Mouse (Mus musculus): ENCODE results near the gene A530016L24Rik. TPM values are rescaled to one million over a fixed set of nuclear protein-coding genes. Genes with fewer than 3 reads are reported as not detected.
A peak's percentile ranks its signal among the peaks of the same experiment; 100 is the strongest.

A530016L24Rik gene
- polyA plus RNA-seq, 1 experiment = not detected

- 84% methylated on average over 12 of the region's 12 CpGs for WGBS
- no peak overlapping the region for H3K27ac ChIP-seq (ENCODE audit: insufficient read depth, low read depth, low read length)
These were observed 51.1 kb downstream of the A530016L24Rik start for GRCm38 (mm10) chr12:112540321-112540720.

GRCm38 (mm10) chr12:112541483-112542091, 52.3 kb downstream of the A530016L24Rik start:
- no peak overlapping the region for H3K27ac ChIP-seq (ENCODE audit: insufficient read depth, low read depth, low read length)
- H3K4me3 ChIP-seq (ENCODE audit: insufficient read depth, low read depth, low read length) = no peak overlapping the region
- WGBS = 46% methylated on average over 8 of the region's 8 CpGs
- peaks cover 30% of the 10 kb centered on the region for H3K4me1 ChIP-seq (ENCODE audit: control insufficient read depth, insufficient read depth, low read length)
- no peak for TF ChIP-seq CTCF (IDR thresholded peaks at IDR 0.05; ENCODE audit: insufficient read depth, low read depth, low read length)
- no peak for TF ChIP-seq POLR2A (IDR thresholded peaks at IDR 0.05; ENCODE audit: insufficient read depth, low read depth, low read length)

More at GRCm38 (mm10) chr12:112540321-112540720, 51.1 kb downstream of the A530016L24Rik start:
- peaks cover 26% of the 10 kb centered on the region for H3K4me1 ChIP-seq (ENCODE audit: control insufficient read depth, insufficient read depth, low read length)
- H3K4me3 ChIP-seq (ENCODE audit: insufficient read depth, low read depth, low read length) = no peak overlapping the region
- TF ChIP-seq CTCF (IDR thresholded peaks at IDR 0.05; ENCODE audit: insufficient read depth, low read depth, low read length) (no peak), POLR2A (IDR thresholded peaks at IDR 0.05; ENCODE audit: insufficient read depth, low read depth, low read length) (no peak)

- H3K4me1 ChIP-seq (ENCODE audit: control insufficient read depth, insufficient read depth, low read length) = peaks cover 30% of the 10 kb centered on the region
- H3K4me3 ChIP-seq (ENCODE audit: insufficient read depth, low read depth, low read length) = no peak overlapping the region
- H3K27ac ChIP-seq (ENCODE audit: insufficient read depth, low read depth, low read length) = no peak overlapping the region
- 50% methylated on average over 13 of the region's 13 CpGs for WGBS
- no peak for TF ChIP-seq CTCF (IDR thresholded peaks at IDR 0.05; ENCODE audit: insufficient read depth, low read depth, low read length)
These were observed 53.1 kb downstream of the A530016L24Rik start for GRCm38 (mm10) chr12:112542257-112542919.

GRCm38 (mm10) chr12:112542920-112543300, 53.7 kb downstream of the A530016L24Rik start:
- H3K27ac ChIP-seq (ENCODE audit: insufficient read depth, low read depth, low read length) = no peak overlapping the region

GRCm38 (mm10) chr12:112543941-112544340, 54.7 kb downstream of the A530016L24Rik start:
- 80% methylated on average over 9 of the region's 9 CpGs for WGBS
- peaks cover 30% of the 10 kb centered on the region for H3K4me1 ChIP-seq (ENCODE audit: control insufficient read depth, insufficient read depth, low read length)
- H3K27ac ChIP-seq (ENCODE audit: insufficient read depth, low read depth, low read length) = no peak overlapping the region
- TF ChIP-seq CTCF (IDR thresholded peaks at IDR 0.05; ENCODE audit: insufficient read depth, low read depth, low read length) = no peak
- TF ChIP-seq POLR2A (IDR thresholded peaks at IDR 0.05; ENCODE audit: insufficient read depth, low read depth, low read length) = no peak
- H3K4me3 ChIP-seq (ENCODE audit: insufficient read depth, low read depth, low read length) = no peak overlapping the region

More at GRCm38 (mm10) chr12:112542920-112543300, 53.7 kb downstream of the A530016L24Rik start:
- 4% methylated on average over 11 of the region's 11 CpGs for WGBS
- H3K4me3 ChIP-seq (ENCODE audit: insufficient read depth, low read depth, low read length) = no peak overlapping the region
- TF ChIP-seq CTCF (IDR thresholded peaks at IDR 0.05; ENCODE audit: insufficient read depth, low read depth, low read length) (peak; percentile 89), POLR2A (IDR thresholded peaks at IDR 0.05; ENCODE audit: insufficient read depth, low read depth, low read length) (no peak)
- H3K4me1 ChIP-seq (ENCODE audit: control insufficient read depth, insufficient read depth, low read length) = peaks cover 30% of the 10 kb centered on the region

- 29% methylated on average over 12 of the region's 12 CpGs for WGBS
- H3K27ac ChIP-seq (ENCODE audit: insufficient read depth, low read depth, low read length) = peak overlapping the region; percentile 46; the same call in 1 of the 2 replicates
- no peak overlapping the region for H3K4me3 ChIP-seq (ENCODE audit: insufficient read depth, low read depth, low read length)
- no peak for TF ChIP-seq POLR2A (IDR thresholded peaks at IDR 0.05; ENCODE audit: insufficient read depth, low read depth, low read length)
- TF ChIP-seq CTCF (IDR thresholded peaks at IDR 0.05; ENCODE audit: insufficient read depth, low read depth, low read length) = no peak
- peaks cover 30% of the 10 kb centered on the region for H3K4me1 ChIP-seq (ENCODE audit: control insufficient read depth, insufficient read depth, low read length)
These were observed 55.9 kb downstream of the A530016L24Rik start for GRCm38 (mm10) chr12:112544946-112545701.

GRCm38 (mm10) chr12:112546110-112546509, 56.9 kb downstream of the A530016L24Rik start:
- H3K27ac ChIP-seq (ENCODE audit: insufficient read depth, low read depth, low read length) = no peak overlapping the region
- no peak overlapping the region for H3K4me3 ChIP-seq (ENCODE audit: insufficient read depth, low read depth, low read length)
- WGBS = 88% methylated on average over 8 of the region's 8 CpGs
- no peak for TF ChIP-seq CTCF (IDR thresholded peaks at IDR 0.05; ENCODE audit: insufficient read depth, low read depth, low read length)
- TF ChIP-seq POLR2A (IDR thresholded peaks at IDR 0.05; ENCODE audit: insufficient read depth, low read depth, low read length) = no peak
- peaks cover 27% of the 10 kb centered on the region for H3K4me1 ChIP-seq (ENCODE audit: control insufficient read depth, insufficient read depth, low read length)

GRCm38 (mm10) chr12:112549287-112549686, 60.0 kb downstream of the A530016L24Rik start:
- no peak overlapping the region for H3K4me3 ChIP-seq (ENCODE audit: insufficient read depth, low read depth, low read length)
- peaks cover 28% of the 10 kb centered on the region for H3K4me1 ChIP-seq (ENCODE audit: control insufficient read depth, insufficient read depth, low read length)
- H3K27ac ChIP-seq (ENCODE audit: insufficient read depth, low read depth, low read length) = no peak overlapping the region
- WGBS = 98% methylated on average over 1 of the region's 1 CpGs
- TF ChIP-seq CTCF (IDR thresholded peaks at IDR 0.05; ENCODE audit: insufficient read depth, low read depth, low read length) (no peak), POLR2A (IDR thresholded peaks at IDR 0.05; ENCODE audit: insufficient read depth, low read depth, low read length) (no peak)

Other genes starting within 250 kb of the A530016L24Rik start
- gene Tmem179, start 27.3 kb downstream of the A530016L24Rik start, polyA plus RNA-seq (2012; ENCODE audit: insufficient read depth, insufficient read length, low replicate concordance, missing spikeins) = not detected in 2 replicates
- gene Inf2, start 99.3 kb downstream of the A530016L24Rik start, polyA plus RNA-seq (2012; ENCODE audit: insufficient read depth, insufficient read length, low replicate concordance, missing spikeins) = not detected in 2 replicates
- not detected in 2 replicates for gene Adssl1, start 130.6 kb downstream of the A530016L24Rik start, polyA plus RNA-seq (2012; ENCODE audit: insufficient read depth, insufficient read length, low replicate concordance, missing spikeins)
- gene Siva1, start 155.2 kb downstream of the A530016L24Rik start, polyA plus RNA-seq (2012; ENCODE audit: insufficient read depth, insufficient read length, low replicate concordance, missing spikeins) = not detected in 2 replicates
- not detected in 2 replicates for gene Akt1, start 185.4 kb downstream of the A530016L24Rik start, polyA plus RNA-seq (2012; ENCODE audit: insufficient read depth, insufficient read length, low replicate concordance, missing spikeins)
- gene Zbtb42, start 189.4 kb downstream of the A530016L24Rik start, polyA plus RNA-seq (2012; ENCODE audit: insufficient read depth, insufficient read length, low replicate concordance, missing spikeins) = not detected in 2 replicates
- gene Cep170b, start 231.0 kb downstream of the A530016L24Rik start, polyA plus RNA-seq (2012; ENCODE audit: insufficient read depth, insufficient read length, low replicate concordance, missing spikeins) = not detected in 2 replicates